Mouse (Mus musculus) cortical plate, adult 2 months (tissue): ENCODE data around the gene C130032M10Rik. TPM values are rescaled to one million over a fixed set of nuclear protein-coding genes. Genes with fewer than 3 reads are reported as not detected.

ENCODE experiments used
- H3K27ac ChIP-seq: fragments of 200-500 bp; 2 replicates; pipeline ENCODE4 v1.5.1; 2012; ENCODE audit warnings: low read length, control low read depth, inconsistent platforms; ENCODE audit not compliant: insufficient read depth
- H3K4me1 ChIP-seq: fragments of 200-500 bp; 2 replicates; pipeline ENCODE4 v1.6.1; 2011; ENCODE audit warnings: low read length; ENCODE audit not compliant: control insufficient read depth, insufficient read depth
- H3K4me3 ChIP-seq: fragments of 200-500 bp; 2 replicates; pipeline ENCODE4 v1.5.1; 2011; ENCODE audit warnings: mild to moderate bottlenecking, low read length, control low read depth; ENCODE audit not compliant: insufficient read depth
- CTCF ChIP-seq: fragments of 200-500 bp; IDR thresholded peaks from 2 replicates; pipeline ENCODE4 v1.5.1; 2011; ENCODE audit warnings: mild to moderate bottlenecking, control low read depth, low read length; ENCODE audit not compliant: insufficient read depth; ENCODE audit errors: extremely low read depth
- POLR2A ChIP-seq: fragments of 200-500 bp; IDR thresholded peaks from 2 replicates; pipeline ENCODE4 v1.6.1; 2011; ENCODE audit warnings: mild to moderate bottlenecking, low read length, control low read depth; ENCODE audit not compliant: insufficient read depth; ENCODE audit errors: extremely low read depth
- polyA plus RNA-seq: library from polyadenylated mRNA; depleted of rRNA; stranded (reverse); fragments of >200 nt; gene quantifications from 2 replicates; pipeline ENCODE4 v1.2.3, GENCODE M21; 2012

Gene C130032M10Rik
- polyA plus RNA-seq, 1 experiment = not detected

DNA sequence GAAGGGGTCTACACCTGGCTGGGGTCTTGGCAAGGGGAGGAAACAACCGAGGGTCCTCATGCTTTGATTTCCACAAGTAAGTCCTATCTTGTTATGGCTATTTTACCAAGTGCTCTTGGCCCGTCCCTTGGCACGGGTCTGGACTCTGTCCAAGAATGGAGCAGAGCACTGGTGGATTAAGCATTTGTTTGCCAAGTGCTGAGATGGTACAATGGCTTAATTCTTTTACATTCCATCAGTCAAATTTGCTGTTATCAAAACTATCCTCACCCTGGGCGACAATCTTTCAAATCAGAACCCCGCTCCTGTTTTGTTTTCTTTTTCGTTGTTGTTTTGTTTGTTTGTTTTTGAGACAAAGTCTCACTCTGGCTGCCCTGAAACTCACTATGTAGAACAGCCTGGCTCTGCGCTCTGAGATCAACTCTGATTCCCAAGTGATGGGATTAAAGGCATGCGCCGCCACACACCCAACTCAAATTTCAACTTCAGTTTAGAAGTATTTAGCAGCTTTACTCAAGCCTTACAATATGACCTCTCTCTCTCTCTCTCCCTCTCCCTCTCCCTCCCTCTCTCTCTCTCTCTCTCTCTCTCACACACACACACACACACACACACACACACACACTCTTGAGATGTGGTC lies 29.4 kb downstream of the C130032M10Rik start:
- H3K27ac ChIP-seq = no peak overlapping the region
- H3K4me1 ChIP-seq = no peaks in the 10 kb centered on the region
- TF ChIP-seq CTCF = no peak
- TF ChIP-seq POLR2A = no peak

DNA sequence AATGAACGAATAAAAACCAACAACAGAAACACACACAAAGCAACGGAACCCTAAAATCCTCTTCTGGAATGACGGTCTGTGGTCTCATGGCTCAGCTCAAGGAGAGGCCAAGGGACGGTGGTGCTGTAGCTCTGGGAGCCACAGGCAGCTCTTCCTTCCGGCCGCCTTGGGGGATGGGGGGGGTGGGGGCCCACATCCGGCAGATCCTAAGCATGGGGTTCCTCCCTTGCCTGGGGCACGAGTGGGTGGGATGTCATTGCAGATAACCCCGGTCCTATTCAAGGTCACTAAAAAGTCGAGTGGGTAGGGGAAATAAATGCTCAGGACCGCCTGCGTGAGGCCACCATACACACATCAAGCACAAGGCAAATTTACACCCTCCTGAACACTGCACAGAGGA lies 31.3 kb downstream of the C130032M10Rik start:
- Histone ChIP-seq H3K4me1 (no peaks in the 10 kb centered on the region), H3K27ac (no peak overlapping the region), H3K4me3 (no peak overlapping the region)
- TF ChIP-seq POLR2A = no peak
- TF ChIP-seq CTCF = no peak

More for the DNA sequence above, 29.4 kb downstream of the C130032M10Rik start:
- H3K4me3 ChIP-seq = no peak overlapping the region

DNA sequence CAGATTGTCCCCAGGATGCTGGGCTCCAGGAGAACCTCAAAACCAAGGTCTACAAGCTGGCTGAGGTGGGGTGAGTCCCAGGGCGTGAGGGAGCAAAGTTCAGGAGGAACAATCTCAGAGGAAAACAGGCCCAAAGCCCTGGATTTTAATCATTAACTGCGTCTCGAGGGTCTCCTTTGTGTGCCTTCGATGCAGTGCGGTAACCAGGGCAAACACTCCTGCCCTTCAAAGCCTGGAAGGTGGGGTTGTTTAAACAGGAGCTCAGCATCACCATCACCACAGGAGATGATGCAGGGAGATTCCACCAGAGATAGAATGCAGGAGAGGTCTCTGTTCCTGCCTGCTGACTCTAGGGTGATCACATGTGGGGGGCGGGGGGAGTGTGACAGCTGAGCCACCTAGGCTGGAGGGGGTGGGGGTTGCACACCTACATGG lies 32.2 kb downstream of the C130032M10Rik start:
- TF ChIP-seq CTCF = no peak
- TF ChIP-seq POLR2A = no peak
- Histone ChIP-seq H3K4me1 (no peaks in the 10 kb centered on the region), H3K4me3 (no peak overlapping the region), H3K27ac (no peak overlapping the region)

DNA sequence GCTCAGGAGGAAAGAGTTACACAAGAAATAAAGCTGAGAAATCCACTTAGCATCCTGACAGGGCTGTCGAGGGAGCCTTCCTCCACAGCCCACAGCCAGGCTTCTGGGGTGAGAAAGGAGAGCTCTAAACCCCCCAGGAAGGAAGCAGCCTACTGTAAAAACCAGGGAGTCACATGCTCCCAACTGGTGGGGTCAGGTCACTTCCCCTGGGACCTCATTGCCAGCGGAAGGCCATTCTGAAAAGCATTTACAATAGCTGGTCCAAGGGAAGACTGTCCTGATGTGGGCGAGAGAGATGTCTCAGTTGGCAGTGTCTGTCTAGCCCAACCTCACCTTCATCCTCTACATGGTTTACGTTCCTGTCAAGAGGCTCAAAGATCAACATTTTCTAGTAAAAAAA lies 33.0 kb downstream of the C130032M10Rik start:
- Histone ChIP-seq H3K4me3 (no peak overlapping the region), H3K27ac (no peak overlapping the region), H3K4me1 (no peaks in the 10 kb centered on the region)
- TF ChIP-seq CTCF = no peak
- TF ChIP-seq POLR2A = no peak

DNA sequence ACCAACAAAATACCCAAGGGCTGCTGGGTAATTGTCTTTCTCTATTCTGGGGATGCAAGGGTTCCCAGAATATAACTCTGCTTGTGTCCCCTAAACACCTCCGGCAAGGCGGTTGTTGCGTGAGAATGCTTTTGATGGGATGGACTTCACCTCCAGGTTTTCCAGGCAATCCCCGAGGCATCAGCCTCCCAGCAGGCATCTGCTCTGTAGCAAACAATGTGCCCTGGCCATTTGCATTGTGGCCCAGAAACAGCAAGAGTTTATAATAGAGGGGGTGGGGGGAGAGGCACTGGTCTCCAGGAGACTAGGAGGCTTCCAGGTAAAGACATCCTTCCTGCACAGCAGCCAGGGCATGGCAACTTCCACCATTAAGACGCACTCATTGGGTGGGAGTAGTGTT lies 33.6 kb downstream of the C130032M10Rik start:
- no peak overlapping the region for H3K4me3 ChIP-seq
- TF ChIP-seq CTCF (no peak), POLR2A (no peak)
- H3K27ac ChIP-seq = no peak overlapping the region
- H3K4me1 ChIP-seq = no peaks in the 10 kb centered on the region

DNA sequence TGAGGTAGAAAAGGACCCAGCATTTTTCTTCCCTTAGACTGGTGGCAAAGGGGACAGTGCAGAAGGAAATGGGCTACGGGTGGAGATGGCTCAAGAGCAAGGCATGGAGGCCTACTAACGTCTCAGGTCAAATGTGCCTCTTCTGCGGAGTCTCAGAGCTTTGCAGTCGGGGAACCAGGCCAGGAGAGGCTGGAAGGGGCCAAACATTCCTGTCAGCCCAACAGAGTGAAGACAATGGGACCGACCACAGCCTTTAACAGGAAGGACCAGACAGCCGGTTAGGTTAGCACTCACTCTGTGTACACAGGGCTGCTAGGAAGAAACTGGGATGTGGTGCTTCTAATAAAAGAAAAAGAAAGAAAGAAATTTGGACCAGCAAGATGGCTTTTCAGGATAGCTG lies 34.5 kb downstream of the C130032M10Rik start:
- H3K4me1 ChIP-seq = no peaks in the 10 kb centered on the region
- H3K4me3 ChIP-seq = no peak overlapping the region
- no peak for TF ChIP-seq POLR2A
- no peak overlapping the region for H3K27ac ChIP-seq

DNA sequence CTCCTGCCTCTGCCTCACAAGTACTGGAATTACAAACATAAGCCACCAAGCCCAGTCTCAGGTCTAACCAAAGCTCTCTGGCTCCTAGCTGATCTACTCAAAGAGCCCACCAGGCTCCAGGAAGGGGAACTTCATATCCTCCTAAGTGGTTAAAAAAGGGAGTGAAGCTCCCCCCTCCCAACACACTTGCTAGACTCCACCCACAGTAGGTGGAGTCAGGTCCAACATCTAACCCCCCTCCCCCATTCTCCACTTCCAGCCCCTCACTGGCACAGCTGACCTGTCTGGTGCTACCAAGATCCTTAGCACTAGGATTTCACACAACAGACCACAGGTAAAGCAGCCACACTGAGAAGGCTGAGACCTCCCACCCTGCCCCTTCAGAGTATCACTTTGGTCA lies 38.3 kb downstream of the C130032M10Rik start:
- Histone ChIP-seq H3K4me1 (no peaks in the 10 kb centered on the region), H3K27ac (no peak overlapping the region), H3K4me3 (no peak overlapping the region)
- no peak for TF ChIP-seq POLR2A
- no peak for TF ChIP-seq CTCF

DNA sequence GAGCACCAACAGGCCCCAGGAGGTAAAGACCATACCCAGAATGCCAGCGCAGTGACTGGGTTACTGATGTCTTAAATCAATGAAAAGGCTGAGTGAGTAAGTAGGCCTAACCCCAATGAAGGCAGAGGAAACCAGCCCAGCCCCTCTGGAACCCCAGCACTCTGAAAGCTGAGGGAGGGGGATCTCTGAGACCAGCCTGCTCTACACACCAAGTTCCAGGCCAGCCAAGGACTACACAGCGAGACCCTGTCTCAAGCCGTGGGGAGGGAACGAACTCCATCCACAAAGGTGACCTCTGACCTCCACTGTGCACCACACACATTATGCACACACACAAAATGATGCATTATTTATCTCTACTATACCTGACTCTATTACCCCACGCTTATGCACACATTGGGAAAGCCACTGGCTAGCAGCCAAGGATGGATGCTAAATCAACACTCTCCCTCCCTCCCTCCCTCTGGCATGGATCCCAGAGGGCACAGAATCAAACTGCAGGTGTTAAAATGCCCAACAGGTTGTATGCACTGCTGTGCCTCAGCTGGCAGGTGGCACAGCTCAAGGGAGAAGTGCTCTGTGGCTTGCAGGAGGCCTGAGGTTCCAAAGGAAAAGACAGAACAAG lies 39.0 kb downstream of the C130032M10Rik start:
- Histone ChIP-seq H3K27ac (no peak overlapping the region), H3K4me3 (no peak overlapping the region)
- TF ChIP-seq POLR2A (no peak), CTCF (no peak)

DNA sequence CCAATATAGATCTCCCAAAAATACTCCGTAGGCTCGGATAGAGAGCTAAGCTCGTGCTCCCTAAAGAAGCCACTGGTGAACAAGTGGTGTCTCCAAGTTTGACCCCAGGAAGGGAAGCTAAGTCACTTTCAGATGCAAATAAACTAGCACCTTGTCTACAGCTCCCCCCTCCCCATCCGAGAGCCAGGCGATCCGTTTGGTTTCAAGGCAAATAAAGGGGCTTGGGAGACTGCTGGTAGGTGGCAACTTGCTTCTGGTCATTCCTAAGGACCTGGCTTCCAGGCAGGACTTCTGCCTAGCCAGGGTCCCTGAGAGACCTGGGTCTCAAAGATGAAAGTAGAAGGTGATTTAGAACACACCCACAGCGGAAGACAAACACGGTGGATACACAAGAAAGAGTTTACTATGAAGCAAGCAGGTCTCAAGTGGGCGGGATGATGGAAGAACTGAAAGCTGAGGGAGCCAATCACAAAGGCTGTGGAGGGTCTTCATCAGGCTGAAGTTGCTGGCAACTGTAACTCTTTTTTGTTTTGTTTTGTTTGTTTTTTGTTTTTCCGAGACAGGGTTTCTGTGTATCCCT lies 40.9 kb downstream of the C130032M10Rik start:
- Histone ChIP-seq H3K4me3 (no peak overlapping the region), H3K4me1 (no peaks in the 10 kb centered on the region)
- no peak for TF ChIP-seq CTCF
- TF ChIP-seq POLR2A = no peak

More for the DNA sequence above, 39.0 kb downstream of the C130032M10Rik start:
- no peaks in the 10 kb centered on the region for H3K4me1 ChIP-seq

DNA sequence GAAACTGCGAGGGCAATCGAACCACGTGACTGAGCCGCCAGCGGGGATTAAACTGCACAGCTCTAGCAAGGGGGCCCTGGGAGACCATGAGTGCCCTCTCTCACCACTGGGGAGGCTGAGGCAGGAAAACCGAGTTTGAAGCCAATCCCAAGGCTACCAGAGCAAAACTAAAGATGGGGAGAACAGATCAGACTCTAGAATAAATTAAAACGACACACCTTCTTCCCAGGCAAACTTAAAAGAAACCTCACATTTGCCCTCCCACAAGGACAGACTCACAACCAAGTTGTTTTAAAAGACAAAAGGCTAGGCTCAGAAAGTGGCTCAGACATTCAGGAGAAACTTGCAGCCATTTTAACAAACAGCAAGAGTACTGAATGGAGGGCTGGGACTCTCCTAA lies 41.6 kb downstream of the C130032M10Rik start:
- H3K27ac ChIP-seq = no peak overlapping the region
- H3K4me3 ChIP-seq = no peak overlapping the region
- no peaks in the 10 kb centered on the region for H3K4me1 ChIP-seq
- TF ChIP-seq CTCF (no peak), POLR2A (no peak)

More for the DNA sequence above, 40.9 kb downstream of the C130032M10Rik start:
- H3K27ac ChIP-seq = no peak overlapping the region
